Mouse (Mus musculus): Measurements from ENCODE around the gene Rpa1. TPM values are rescaled to one million over a fixed set of nuclear protein-coding genes. Genes with fewer than 3 reads are reported as not detected.
A peak's percentile ranks its signal among the peaks of the same experiment; 100 is the strongest.
"Not testable (repeated sequence)": the region's sequence is repeated elsewhere in the genome, so short reads cannot be mapped to it uniquely, and the experiment has no call there.

Rpa1 gene
- 96.3 and 103 TPM in 2 replicates for polyA plus RNA-seq (2014; fragmentation: Nextera tagmentation; extraction: Ambion mirVana)

- Histone ChIP-seq H3K4me3 (ENCODE audit: low read depth, low read length) (peak within 1 kb of the TSS; percentile 76), H3K27me3 (ENCODE audit: control insufficient read depth, insufficient read depth, low read length) (no peaks in the 10 kb centered on the region), H3K4me2 (peak within 1 kb of the TSS; percentile 89), H3K27ac (ENCODE audit: low read depth, low read length) (peak within 1 kb of the TSS; percentile 79), H3K9ac (ENCODE audit: low read depth, low read length) (peak within 1 kb of the TSS; percentile 85), H3K9me3 (replicated peaks; ENCODE audit: control insufficient read depth, low read length) (no peaks in the 10 kb centered on the region), H3K36me3 (ENCODE audit: control insufficient read depth, insufficient read depth, low read length) (no peaks in the 10 kb centered on the region; the same call in 1 of the 2 replicates), H3K4me1 (ENCODE audit: control insufficient read depth, insufficient read depth, low read length) (peaks cover 7% of the 10 kb centered on the region)
- WGBS (ENCODE audit: insufficient replicate concordance): under 1% methylated on average over 56 of the region's 56 CpGs
- ATAC-seq (replicated peaks; ENCODE audit: insufficient number of reproducible peaks, low FRiP score, low TSS enrichment): peak; percentile 99
These were observed at the start of gene Rpa1, which contains the start of gene Smyd4 for GRCm38 (mm10) chr11:75348199-75348889. Gene Rpa1, minus strand, starts transcription at chr11:75348324. Gene Smyd4, plus strand, starts transcription at chr11:75348433.

GRCm38 (mm10) chr11:75397452-75397851 lies 49.3 kb upstream of the Rpa1 start:
- no peak overlapping the region for H3K4me2 ChIP-seq
- no peaks in the 10 kb centered on the region; the same call in 1 of the 2 replicates for H3K36me3 ChIP-seq (ENCODE audit: control insufficient read depth, insufficient read depth, low read length)
- peaks cover 5% of the 10 kb centered on the region; the same call in 1 of the 2 replicates for H3K4me1 ChIP-seq (ENCODE audit: control insufficient read depth, insufficient read depth, low read length)
- no peak overlapping the region for H3K9ac ChIP-seq (ENCODE audit: low read depth, low read length)
- no peaks in the 10 kb centered on the region for H3K27me3 ChIP-seq (ENCODE audit: control insufficient read depth, insufficient read depth, low read length)
- no peak overlapping the region for H3K4me3 ChIP-seq (ENCODE audit: low read depth, low read length)
- 60% methylated on average over 7 of the region's 7 CpGs for WGBS (ENCODE audit: insufficient replicate concordance)
- no peak for ATAC-seq (replicated peaks; ENCODE audit: insufficient number of reproducible peaks, low FRiP score, low TSS enrichment)
- no peaks in the 10 kb centered on the region for H3K9me3 ChIP-seq (replicated peaks; ENCODE audit: control insufficient read depth, low read length)
- H3K27ac ChIP-seq (ENCODE audit: low read depth, low read length): no peak overlapping the region

DNA sequence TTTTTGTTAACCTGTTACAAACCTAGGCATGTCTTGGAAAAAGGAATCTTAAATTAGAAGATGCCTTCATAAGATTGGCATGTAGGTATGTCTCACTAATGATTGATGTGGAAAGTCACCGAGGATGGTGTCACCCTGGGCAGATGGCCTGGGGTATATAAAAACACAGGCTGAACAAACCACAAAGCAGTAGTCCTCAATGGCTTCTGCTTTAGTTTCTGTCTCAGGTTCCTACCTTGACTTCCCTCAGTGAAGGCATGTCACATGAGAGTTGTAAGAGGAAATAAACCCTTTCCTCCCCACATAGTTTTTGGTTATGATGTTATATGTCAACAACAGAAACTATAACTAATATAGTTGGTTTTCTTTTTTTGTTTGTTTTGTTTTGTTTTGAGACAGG lies 47.5 kb upstream of the Rpa1 start:
- H3K9me3 ChIP-seq (replicated peaks; ENCODE audit: control insufficient read depth, low read length): no peaks in the 10 kb centered on the region
- H3K27me3 ChIP-seq (ENCODE audit: control insufficient read depth, insufficient read depth, low read length): no peaks in the 10 kb centered on the region
- H3K4me2 ChIP-seq: no peak overlapping the region
- H3K27ac ChIP-seq (ENCODE audit: low read depth, low read length): no peak overlapping the region
- peaks cover 4% of the 10 kb centered on the region; the same call in 1 of the 2 replicates for H3K4me1 ChIP-seq (ENCODE audit: control insufficient read depth, insufficient read depth, low read length)
- WGBS (ENCODE audit: insufficient replicate concordance): 62% methylated on average over 1 of the region's 1 CpGs
- no peak overlapping the region for H3K4me3 ChIP-seq (ENCODE audit: low read depth, low read length)
- H3K36me3 ChIP-seq (ENCODE audit: control insufficient read depth, insufficient read depth, low read length): no peaks in the 10 kb centered on the region; the same call in 1 of the 2 replicates
- no peak for ATAC-seq (replicated peaks; ENCODE audit: insufficient number of reproducible peaks, low FRiP score, low TSS enrichment)
- H3K9ac ChIP-seq (ENCODE audit: low read depth, low read length): no peak overlapping the region

DNA sequence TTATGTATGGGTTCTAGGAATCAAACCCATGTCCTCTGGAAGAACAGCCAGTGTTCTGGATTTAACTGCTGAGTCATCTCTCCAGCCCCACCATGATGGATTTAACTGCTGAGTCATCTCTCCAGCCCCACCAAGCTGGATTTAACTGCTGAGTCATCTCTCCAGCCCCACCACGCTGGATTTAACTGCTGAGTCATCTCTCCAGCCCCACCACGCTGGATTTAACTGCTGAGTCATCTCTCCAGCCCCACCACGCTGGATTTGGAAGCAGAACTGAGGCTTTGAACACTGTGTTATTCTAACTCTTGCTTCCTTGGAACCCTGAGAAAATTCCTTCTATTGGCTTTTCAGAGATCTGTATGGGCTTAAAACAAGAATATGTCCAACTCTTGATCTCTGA lies 35.4 kb upstream of the Rpa1 start:
- not testable (repeated sequence) for H3K27ac ChIP-seq (ENCODE audit: low read depth, low read length); H3K9ac ChIP-seq (ENCODE audit: low read depth, low read length); H3K4me2 ChIP-seq; H3K4me3 ChIP-seq (ENCODE audit: low read depth, low read length); H3K9me3 ChIP-seq (replicated peaks; ENCODE audit: control insufficient read depth, low read length); H3K27me3 ChIP-seq (ENCODE audit: control insufficient read depth, insufficient read depth, low read length); H3K36me3 ChIP-seq (ENCODE audit: control insufficient read depth, insufficient read depth, low read length); H3K4me1 ChIP-seq (ENCODE audit: control insufficient read depth, insufficient read depth, low read length); ATAC-seq (replicated peaks; ENCODE audit: insufficient number of reproducible peaks, low FRiP score, low TSS enrichment)
- WGBS (ENCODE audit: insufficient replicate concordance): 55% methylated on average over 3 of the region's 3 CpGs

DNA sequence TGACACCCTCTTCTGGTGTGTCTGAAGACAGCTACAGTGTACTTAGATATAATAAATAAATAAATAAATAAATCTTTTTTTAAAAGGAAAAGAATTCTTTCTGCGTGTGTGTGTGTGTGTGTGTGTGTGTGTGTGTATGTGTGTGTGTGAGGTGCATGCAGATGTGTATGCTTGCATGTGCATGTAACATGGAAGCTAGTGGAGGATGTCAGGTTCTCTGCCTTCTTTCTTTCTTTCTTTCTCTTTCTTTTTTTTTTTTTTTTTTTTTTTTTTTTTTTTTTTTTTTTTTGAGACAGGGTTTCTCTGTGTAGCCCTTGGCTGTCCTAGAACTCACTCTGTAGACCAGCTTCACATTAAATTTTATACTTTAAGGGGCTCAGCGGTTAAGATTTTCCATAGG lies 30.7 kb upstream of the Rpa1 start:
- H3K9ac ChIP-seq (ENCODE audit: low read depth, low read length); H3K4me2 ChIP-seq; H3K27ac ChIP-seq (ENCODE audit: low read depth, low read length); H3K27me3 ChIP-seq (ENCODE audit: control insufficient read depth, insufficient read depth, low read length); H3K9me3 ChIP-seq (replicated peaks; ENCODE audit: control insufficient read depth, low read length); H3K4me1 ChIP-seq (ENCODE audit: control insufficient read depth, insufficient read depth, low read length); H3K4me3 ChIP-seq (ENCODE audit: low read depth, low read length); ATAC-seq (replicated peaks; ENCODE audit: insufficient number of reproducible peaks, low FRiP score, low TSS enrichment); H3K36me3 ChIP-seq (ENCODE audit: control insufficient read depth, insufficient read depth, low read length): not testable (repeated sequence)
- 91% methylated on average over 2 of the region's 2 CpGs for WGBS (ENCODE audit: insufficient replicate concordance)

GRCm38 (mm10) chr11:75377125-75377524 lies 29.0 kb upstream of the Rpa1 start:
- Histone ChIP-seq H3K9me3 (replicated peaks; ENCODE audit: control insufficient read depth, low read length) (no peaks in the 10 kb centered on the region), H3K4me3 (ENCODE audit: low read depth, low read length) (no peak overlapping the region), H3K36me3 (ENCODE audit: control insufficient read depth, insufficient read depth, low read length) (no peaks in the 10 kb centered on the region), H3K4me1 (ENCODE audit: control insufficient read depth, insufficient read depth, low read length) (no peaks in the 10 kb centered on the region), H3K27ac (ENCODE audit: low read depth, low read length) (no peak overlapping the region), H3K27me3 (ENCODE audit: control insufficient read depth, insufficient read depth, low read length) (no peaks in the 10 kb centered on the region), H3K9ac (ENCODE audit: low read depth, low read length) (no peak overlapping the region), H3K4me2 (no peak overlapping the region)
- 78% methylated on average over 1 of the region's 1 CpGs for WGBS (ENCODE audit: insufficient replicate concordance)
- no peak for ATAC-seq (replicated peaks; ENCODE audit: insufficient number of reproducible peaks, low FRiP score, low TSS enrichment)

GRCm38 (mm10) chr11:75355475-75355874 lies 7.4 kb upstream of the Rpa1 start:
- H3K9me3 ChIP-seq (replicated peaks; ENCODE audit: control insufficient read depth, low read length): no peaks in the 10 kb centered on the region

DNA sequence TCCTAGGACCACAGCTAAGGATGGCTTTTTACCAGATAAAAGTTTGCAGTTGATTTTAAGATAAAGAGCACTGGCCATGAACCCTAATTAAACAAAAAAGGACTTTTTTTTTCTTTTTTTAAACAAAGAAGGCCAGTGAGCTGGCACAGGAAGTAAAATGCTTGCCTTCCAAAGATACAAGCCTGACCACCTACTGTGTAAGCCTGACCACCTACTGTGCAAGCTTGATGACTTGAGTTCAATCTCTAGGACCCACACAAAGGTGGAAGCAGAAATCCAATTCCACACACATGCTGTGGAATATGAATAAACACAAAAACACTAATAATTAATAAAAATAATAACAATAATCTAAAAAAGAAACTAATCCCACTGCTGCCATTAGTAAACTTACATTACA lies 3.1 kb upstream of the Rpa1 start:
- no peak overlapping the region for H3K4me3 ChIP-seq (ENCODE audit: low read depth, low read length)
- no peaks in the 10 kb centered on the region for H3K27me3 ChIP-seq (ENCODE audit: control insufficient read depth, insufficient read depth, low read length)
- no peak for ATAC-seq (replicated peaks; ENCODE audit: insufficient number of reproducible peaks, low FRiP score, low TSS enrichment)
- H3K9me3 ChIP-seq (replicated peaks; ENCODE audit: control insufficient read depth, low read length): no peaks in the 10 kb centered on the region
- H3K9ac ChIP-seq (ENCODE audit: low read depth, low read length): no peak overlapping the region
- no peak overlapping the region for H3K4me2 ChIP-seq
- H3K27ac ChIP-seq (ENCODE audit: low read depth, low read length): no peak overlapping the region
- peaks cover 7% of the 10 kb centered on the region for H3K4me1 ChIP-seq (ENCODE audit: control insufficient read depth, insufficient read depth, low read length)
- H3K36me3 ChIP-seq (ENCODE audit: control insufficient read depth, insufficient read depth, low read length): no peaks in the 10 kb centered on the region; the same call in 1 of the 2 replicates

More at GRCm38 (mm10) chr11:75355475-75355874, 7.4 kb upstream of the Rpa1 start:
- H3K4me2 ChIP-seq: no peak overlapping the region
- 97% methylated on average over 1 of the region's 1 CpGs for WGBS (ENCODE audit: insufficient replicate concordance)
- no peaks in the 10 kb centered on the region for H3K27me3 ChIP-seq (ENCODE audit: control insufficient read depth, insufficient read depth, low read length)
- H3K4me1 ChIP-seq (ENCODE audit: control insufficient read depth, insufficient read depth, low read length): no peaks in the 10 kb centered on the region
- H3K27ac ChIP-seq (ENCODE audit: low read depth, low read length): no peak overlapping the region
- no peak for ATAC-seq (replicated peaks; ENCODE audit: insufficient number of reproducible peaks, low FRiP score, low TSS enrichment)
- H3K36me3 ChIP-seq (ENCODE audit: control insufficient read depth, insufficient read depth, low read length): no peaks in the 10 kb centered on the region; the same call in 1 of the 2 replicates
- H3K4me3 ChIP-seq (ENCODE audit: low read depth, low read length): no peak overlapping the region
- H3K9ac ChIP-seq (ENCODE audit: low read depth, low read length): no peak overlapping the region

GRCm38 (mm10) chr11:75348890-75349261 lies 752 bp upstream of the Rpa1 start:
- peak overlapping the region; percentile 83 for H3K9ac ChIP-seq (ENCODE audit: low read depth, low read length)
- peaks cover 7% of the 10 kb centered on the region for H3K4me1 ChIP-seq (ENCODE audit: control insufficient read depth, insufficient read depth, low read length)
- H3K4me2 ChIP-seq: peak overlapping the region; percentile 89
- H3K27me3 ChIP-seq (ENCODE audit: control insufficient read depth, insufficient read depth, low read length): no peaks in the 10 kb centered on the region
- 47% methylated on average over 10 of the region's 10 CpGs for WGBS (ENCODE audit: insufficient replicate concordance)
- peak overlapping the region; percentile 76 for H3K4me3 ChIP-seq (ENCODE audit: low read depth, low read length)
- ATAC-seq (replicated peaks; ENCODE audit: insufficient number of reproducible peaks, low FRiP score, low TSS enrichment): no peak
- H3K9me3 ChIP-seq (replicated peaks; ENCODE audit: control insufficient read depth, low read length): no peaks in the 10 kb centered on the region
- H3K36me3 ChIP-seq (ENCODE audit: control insufficient read depth, insufficient read depth, low read length): no peaks in the 10 kb centered on the region; the same call in 1 of the 2 replicates
- peak overlapping the region; percentile 79 for H3K27ac ChIP-seq (ENCODE audit: low read depth, low read length)

Measured in heart, embryonic 11.5 days (tissue).